Mouse (Mus musculus) adrenal gland, postnatal 14 days (tissue): Measurements from ENCODE around the gene Emg1. TPM values are rescaled to one million over a fixed set of nuclear protein-coding genes. Genes with fewer than 3 reads are reported as not detected.

ENCODE experiments used
- DNase-seq: peaks from one replicate; pipeline ENCODE4 v3.0.0; 2021; ENCODE audit warnings: mixed read lengths
- total RNA-seq: library from RNA; stranded (reverse); gene quantifications from 2 replicates; pipeline ENCODE4 v1.2.3, GENCODE M21; 2021

Emg1 gene
- total RNA-seq, 1 experiment from 2014 or later, result 79.7 TPM

DNA sequence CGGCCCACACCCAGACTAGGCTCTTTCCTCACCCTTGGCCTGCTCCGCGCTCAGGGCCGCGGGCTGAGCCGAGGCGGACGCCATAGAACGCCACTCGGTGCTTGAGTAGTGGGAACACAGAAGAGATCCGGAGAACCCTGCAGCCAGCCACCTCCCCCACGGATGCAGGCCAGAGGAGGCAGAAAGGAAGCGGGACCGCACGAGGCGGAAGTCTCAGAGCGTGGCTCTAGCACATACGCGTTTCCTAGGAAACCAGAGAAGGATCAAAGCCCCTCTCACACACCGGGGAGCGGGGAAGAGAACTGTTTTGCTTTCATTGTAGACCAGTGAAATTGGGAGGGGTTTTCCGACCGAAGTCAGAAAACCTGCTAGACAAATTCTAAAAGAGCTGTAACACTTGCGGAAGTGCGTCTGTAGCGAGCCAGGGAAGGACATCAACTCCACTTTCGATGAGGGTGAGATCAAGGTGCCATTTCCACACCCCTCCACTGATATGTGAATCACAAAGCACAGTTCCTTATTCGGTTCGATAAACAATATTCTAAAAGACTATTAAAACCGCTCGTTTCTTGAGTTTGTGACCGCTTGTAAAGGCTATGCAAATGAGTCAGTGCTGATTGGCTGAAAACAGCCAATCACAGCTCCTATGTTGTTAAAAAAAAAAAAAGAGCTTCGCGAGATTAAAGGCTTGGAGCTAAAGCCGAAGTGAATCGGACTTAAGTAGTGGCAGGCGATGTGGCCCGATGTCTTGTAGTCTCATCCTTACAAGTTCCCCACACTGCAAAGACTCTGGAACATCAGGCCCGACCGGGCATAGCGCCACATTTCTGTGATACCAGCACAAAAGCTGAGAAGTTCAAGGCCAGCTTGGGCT is 29.1 kb upstream of the Emg1 start, which contains the start of gene Grcc10:
Grcc10 (minus strand) TSS at position 487 of the 874 bp plus-strand sequence.
- DNase-seq, result peak; percentile 93

DNA sequence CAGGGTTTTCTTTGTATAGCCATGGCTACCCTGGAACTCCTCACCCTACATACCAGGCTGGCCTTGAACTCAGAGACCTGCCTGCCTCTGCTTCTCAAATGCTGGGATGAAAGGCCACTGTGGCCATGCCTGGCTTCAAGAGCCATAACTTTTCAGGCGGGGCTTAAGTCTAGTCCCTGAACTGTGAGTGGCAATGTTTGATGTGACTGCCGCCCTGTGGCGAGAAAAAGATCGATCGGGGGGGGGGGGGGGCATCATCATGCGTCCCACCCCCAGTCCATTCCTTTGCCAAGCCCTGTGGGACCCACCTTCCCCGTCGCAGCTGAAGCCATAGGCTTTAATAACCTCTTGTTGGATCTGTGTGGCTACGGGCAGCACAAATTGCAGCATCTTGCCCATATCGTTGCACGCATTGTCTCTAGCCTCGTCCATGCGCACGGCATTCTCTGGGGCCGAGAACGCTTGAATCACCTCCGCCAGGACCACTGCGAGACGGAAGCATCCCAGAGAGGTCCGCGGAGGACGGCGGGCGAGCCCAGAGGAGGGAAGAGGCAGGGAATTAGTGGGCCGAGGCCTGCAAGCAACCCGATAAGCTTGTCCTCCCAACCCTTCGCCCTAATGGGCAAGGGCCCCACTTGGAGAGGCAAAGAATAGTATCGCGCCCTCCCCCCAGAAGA is 28.4 kb upstream of the Emg1 start:
- DNase-seq, result peak; percentile 75

DNA sequence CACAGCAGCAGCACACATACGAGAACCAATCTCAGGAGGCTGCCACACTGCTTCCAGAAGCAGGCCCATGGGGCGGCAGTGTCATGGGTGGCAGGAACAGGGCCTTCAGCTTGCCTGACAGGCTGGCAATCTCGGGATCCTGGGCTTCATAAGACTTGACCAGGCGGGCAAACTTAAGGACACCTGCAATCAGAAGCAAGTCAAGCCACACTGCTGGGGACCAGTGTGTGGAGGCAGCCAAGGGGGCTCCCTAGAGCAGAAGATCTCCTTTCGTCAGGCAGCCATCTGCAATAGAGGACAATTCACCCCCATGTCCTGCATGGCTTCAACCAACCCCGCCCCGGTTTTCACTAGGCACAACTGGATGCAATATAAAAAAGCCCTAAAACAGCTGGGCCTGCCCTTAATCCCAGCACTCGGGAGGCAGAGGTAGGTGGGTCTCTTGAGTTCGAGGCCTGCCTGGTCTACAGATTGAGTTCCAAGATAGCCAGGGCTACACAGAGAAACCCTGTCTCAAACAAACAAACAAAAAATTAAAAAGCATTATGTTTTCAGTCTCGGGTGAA is 27.3 kb upstream of the Emg1 start:
- no peak for DNase-seq

DNA sequence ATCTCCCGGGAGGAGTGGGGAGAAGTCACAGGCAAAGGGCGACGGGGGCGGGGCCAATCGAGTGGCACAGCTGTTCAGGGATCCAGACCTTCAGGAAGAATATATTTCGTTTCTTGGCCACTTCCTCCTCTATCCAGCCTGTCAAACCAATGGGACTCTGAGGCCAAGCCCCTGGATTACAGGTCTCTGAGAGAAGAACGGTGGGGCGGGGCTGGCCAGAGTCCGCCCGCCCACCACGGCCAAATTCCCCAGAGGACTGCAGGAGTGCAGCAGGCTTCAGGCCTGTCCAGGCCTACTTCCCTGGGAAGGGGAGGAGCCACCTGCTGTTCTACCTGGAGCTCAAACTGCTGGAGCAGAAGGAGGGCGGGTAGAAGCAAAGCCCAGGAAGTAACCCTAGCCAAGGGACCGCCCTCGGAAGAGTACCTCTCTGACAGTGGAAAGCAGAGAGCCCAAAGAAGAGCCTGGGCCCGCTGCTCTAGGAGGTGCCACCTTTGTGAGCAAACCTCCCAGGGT is 26.6 kb upstream of the Emg1 start, which contains the start of gene Ptpn6:
Ptpn6 (minus strand) TSS at position 204 of the 513 bp plus-strand sequence.
- no peak for DNase-seq

DNA sequence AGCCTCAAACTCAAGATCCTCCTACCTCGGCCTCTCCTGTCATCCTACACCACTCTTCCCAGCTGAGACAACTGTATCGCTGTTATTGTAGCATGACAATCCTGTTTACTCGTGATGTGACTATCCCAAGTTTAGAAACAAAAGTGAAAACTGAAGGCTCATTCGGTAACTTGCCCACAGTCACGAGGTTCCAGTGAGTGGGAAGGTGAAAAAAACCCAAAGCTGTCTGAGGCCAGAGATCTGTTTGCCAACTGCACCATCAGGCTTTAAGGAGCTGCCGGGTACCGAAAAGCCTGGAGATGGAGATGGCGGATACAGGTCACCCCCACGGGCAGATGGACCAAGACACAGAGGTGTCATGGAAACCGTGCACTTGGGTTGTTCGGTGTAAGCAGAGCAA is 25.1 kb upstream of the Emg1 start:
- no peak for DNase-seq

DNA sequence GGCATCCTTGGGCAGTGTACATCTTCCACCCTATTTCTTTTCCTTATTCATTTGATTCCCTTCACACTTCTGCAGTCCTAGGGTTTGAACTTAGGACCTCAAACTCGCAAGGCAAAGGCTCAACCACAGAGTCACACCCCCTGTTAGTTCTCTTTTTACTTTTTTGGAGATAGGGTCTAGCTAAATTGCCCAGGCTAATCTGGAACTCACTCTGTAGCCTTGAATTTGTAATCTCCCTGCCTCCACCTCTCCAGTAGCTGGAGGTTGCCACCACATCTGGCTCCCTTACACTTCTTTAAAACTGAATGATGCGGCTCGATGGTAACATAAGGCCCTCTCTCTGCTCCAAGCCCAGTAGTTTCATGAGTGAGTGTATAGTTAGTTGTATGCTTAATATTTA is 22.4 kb upstream of the Emg1 start:
- DNase-seq, result no peak

DNA sequence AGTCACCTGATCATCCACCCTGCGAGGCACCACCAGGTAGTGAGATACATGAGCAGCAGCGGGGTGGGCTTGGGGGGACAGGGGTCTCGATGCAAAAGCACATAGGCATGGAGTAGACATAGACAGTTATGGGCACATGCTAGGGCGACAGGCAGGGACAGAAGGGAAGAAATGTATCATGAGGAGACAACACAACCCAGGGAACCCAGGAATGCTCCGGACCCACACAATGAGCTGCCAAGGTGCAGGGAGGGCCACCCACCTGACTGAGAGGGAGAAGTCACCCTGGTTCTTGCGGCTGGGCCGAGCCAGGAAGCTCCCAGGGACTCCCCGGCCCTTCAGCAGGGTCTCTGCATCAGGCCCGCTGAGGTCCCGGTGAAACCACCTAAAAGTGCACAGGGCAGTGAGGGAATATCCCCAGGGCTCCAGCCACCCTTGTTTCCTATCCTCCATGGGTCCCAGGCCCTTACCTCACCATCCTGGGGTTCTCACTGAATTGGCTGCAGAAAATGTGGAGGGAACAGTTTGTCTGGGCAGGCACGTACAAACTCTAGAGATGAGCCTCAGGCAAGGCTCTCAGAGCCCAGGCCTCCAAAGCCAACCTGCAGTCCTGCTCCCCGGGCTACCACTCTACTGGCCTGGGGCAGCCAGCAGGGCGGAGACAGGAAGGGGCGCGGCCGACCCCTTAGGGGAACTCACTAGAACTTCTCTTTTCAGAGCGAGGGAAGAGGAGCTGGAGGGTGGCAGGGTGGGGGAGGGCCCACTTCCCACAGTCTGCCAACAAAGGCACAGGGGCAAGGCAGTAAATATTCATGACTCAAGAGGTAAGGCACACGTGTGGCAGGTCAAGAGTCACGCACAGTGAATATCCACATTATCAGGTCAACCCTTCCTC is 20.7 kb upstream of the Emg1 start:
- peak; percentile 50 for DNase-seq

DNA sequence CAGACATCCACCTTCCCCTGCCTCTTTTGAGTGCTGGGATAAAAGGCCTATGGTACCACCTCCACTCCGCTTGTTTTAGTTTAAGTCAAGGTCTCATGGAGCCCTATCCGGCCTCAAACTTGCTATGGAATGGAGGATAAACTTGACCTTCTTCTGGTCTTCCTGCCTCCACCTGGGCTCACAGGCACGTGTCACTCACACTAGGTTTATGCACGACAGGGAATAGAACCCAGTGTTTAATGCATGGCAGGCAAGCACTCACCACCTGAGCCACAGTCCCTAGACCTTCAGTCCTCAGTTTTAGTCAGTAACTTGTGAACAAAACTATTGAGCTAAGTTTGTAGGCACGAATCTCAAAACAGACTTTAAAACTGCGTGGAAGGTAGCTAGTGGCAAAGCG is 19.1 kb upstream of the Emg1 start:
- DNase-seq, result no peak

DNA sequence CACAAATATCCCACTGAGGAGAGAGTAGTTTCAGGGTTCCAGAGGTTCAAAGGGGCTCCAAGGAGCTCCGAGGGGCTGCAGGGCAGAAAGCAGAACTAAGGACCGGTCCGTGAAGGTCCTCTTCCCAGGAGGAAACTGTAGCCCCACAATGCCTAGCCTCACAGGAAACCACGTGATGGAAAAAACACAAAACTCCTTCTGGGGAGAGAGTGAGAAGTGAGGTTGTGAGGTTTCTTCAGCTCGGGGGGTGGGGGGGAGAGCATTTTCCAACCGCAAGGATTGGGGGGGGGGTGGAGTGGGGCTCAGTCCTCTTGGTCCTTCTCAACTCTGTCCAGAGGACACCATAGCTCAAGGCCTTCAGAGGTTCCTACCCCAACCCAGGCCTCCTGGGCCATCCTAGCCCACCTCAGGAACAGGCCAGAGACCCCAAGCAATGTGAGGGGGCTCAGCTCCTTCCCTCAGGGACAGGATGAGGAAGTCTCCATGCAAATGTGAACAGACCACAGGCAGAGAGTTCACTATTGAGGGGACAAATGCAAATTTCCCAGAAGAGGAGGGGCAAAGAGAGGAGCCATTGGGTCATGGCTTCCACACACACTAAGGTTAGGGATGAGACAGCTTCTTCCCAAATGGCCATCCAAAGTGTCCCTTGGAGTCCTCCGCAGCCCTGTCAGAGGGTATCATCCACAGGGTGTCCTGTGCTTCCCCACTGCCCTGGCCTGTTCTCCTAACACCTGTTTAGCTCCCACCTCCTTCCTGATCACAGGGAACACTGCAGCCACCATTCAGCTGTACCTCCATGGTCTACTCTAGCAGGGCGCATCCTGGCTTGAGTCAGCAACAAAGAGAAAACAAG is 18.1 kb upstream of the Emg1 start:
- DNase-seq, result no peak

DNA sequence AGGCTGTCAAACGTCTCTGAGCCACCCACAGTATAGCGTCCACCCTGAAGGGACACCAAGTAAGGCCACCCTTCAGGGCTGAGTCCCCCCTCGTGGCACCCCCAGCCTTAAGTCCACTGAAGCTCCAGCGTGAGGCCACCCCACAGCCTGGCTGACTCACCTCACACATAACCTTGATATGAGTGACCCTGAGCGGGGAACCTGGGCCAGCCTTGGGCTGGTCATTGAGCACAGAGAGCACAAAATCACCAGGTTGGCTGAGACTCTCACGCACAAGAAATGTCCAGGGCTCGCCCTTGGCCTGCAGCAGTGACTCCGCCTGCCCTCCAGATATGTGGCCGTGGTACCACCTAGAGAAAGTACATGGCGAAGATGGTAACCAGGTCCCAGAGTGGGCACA is 16.6 kb upstream of the Emg1 start:
- DNase-seq, result peak; percentile 75

DNA sequence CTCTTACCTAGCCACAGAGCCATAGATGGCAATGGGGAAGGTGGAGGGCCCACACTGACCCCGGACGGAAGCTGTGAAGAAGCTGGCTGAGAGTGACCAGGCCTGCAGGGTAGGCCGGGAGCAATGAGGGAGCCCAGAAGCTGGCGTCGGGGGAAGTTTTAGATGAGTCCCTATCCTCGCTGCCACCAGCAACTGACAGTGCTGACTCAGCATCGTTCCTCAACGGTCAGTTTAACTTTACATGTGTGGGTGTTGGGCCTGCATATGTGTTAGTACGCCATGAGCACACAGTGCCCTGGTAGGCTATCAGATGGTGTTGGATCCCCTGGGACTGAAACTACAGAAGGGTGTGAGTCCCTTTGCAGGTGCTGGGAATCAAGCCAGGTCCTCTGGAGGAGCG is 12.5 kb upstream of the Emg1 start:
- no peak for DNase-seq

DNA sequence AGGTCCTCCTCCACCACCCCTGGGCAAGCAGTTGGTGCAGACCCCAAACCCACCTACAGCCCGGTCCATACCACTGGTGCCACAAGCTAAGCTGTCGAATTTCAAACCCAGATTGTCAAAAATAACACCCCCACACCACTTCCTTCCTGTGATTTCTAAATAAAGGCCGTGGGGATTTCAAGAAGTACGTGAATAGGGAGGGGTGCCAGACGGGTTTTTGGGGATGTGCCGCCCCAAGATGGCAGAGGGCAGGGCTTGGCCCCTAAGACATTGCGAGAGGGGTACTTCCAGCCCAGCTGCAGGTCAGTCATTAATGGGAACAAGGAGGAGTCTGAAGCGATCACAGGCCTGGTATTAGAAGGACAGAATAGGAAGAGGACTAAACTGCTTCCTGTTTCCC is 11.6 kb upstream of the Emg1 start:
- DNase-seq, result no peak

DNA sequence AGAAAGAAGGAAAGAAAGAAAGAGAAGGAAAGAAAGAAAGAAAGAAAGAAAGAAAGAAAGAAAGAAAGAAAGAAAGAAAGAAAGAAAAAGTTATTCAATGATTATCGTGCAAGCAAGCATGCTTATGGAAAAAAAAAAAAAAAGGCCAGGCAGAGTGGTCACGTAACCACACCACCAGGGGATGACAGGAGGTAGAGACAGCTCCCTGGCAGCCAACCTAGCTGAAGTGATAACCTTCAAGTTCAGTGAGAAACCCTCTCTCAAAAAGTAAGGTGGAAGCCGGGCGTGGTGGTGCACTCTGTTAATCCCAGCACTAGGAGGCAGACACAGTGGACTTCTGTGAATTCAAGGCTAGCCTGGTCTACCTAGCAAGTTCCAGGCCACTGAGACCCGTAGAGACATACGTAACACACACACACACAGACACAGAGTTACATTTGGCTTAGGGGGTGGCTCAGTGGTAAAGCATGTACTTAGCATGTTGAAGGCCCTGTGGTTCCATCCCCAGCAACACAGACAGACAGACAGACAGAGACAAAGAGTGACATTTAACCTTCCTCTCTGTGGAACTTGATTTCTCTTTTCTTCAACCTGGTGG is 11.0 kb upstream of the Emg1 start:
- DNase-seq, result no peak

DNA sequence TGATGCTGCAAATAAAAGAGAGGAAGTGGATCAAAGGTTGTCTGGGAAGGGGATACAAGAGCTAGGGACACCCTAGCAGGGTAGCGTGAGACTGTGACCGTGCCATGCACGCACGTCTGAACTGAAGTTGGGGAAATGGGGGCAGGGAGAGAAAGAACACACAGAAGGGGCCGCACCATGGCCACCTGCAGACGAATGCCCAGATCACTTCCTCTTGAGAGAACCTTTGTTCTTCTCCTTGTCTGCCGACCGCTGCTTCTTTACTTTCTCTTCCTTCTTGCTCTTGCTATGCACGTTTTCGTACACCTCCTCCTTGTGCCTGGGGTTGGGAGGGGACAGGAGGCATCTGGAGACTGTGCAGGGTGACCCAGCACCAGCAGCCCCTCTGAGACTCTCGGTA is 8.9 kb upstream of the Emg1 start:
- DNase-seq, result no peak

DNA sequence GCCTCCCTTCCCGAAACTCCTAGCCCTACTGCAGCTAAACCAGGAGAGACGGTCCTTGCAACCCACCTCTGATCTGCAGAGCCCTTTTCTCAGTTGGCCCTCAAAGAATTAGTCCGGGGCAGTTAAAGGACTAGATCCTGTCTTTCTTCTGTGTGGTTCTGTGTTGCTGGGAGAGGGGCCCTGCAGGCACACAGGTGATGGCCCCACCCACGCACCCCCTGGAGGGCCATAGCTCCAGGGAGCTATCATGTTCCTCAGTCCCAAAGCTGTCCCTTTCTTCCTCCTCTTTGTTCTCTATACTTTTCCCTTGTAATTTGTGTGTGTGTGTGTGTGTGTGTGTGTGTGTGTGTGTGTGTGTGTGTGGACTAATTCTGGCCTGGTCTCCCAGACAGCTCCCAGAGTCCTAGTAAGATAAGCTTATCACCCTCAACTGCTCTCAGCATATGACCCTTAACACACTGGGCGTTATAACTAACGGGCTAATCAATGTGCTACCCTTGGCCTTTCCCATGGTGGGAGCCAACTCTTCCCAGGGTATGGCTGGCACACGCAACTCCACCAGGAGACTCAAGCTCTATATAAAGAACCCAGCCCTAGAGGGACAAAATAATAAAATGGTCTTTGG is 7.5 kb upstream of the Emg1 start:
- no peak for DNase-seq

DNA sequence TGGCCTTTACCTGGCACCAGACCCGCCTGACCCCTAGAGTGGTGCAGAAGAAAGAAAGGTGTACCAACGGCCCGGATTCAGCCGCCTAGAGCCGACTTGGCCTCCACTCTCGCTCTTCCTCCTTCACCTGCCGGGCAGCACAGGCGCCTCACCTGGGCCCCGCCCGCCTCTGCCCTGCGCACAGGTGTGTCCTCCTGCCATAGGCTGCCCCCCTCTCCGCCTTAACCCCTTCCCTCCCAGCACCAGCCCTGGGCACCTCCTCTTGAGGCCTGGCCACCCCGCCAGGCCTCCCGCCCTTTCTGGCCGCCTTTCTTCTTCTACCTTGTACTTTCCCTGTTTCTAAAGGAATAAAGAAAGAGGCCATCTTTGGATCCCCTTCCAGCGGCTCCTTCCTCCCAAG is 6.7 kb upstream of the Emg1 start:
- DNase-seq, result no peak

DNA sequence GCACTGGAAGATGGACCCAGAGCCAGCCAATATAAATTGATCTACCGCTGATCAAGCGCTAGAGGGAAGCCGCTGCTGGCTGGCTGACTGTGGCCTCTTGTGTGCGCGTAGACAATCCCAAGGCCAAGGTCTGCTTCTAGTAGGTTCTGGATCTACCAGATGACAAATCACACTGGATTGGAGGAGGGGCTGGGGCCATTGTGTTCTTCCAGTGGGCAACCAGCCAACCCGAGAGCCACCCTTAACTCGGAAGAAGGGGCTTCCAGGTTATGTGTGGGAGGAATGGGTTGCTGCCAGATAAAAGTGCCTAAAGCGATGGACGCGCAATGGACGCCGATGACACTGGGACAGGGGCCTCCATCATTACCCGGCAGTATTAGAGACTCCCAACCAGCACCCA is 6.0 kb upstream of the Emg1 start:
- peak; percentile 57 for DNase-seq

DNA sequence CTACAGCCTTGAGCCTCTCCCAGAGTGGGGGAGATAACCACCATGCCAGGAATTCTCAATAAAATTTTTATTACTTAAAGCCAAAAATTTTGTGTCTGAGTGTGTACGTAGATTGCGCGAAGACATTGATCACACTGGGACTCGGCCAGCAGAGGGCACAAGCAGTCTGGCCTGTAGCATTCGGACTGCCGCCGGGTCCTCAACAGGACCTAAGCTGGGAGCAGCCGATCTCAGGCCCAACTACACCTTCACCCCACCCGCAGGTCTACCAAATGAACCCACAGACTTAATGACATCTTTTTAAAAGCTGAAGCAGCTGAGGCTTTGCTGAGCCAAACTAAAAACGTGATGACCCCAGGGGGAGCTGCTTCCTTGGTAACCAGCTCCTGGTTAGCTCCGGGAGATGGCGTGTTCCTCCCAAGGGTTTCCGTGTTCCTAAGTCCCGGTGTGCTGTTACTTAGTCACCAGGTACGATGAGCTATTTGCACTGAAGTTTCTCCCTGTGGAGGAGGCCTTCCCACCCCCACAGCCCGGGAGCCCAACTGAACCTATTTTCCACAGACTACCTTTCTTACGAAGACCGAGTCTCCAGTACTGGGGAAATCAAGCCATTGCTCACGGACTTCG is 5.0 kb upstream of the Emg1 start:
- DNase-seq, result peak; percentile 71

DNA sequence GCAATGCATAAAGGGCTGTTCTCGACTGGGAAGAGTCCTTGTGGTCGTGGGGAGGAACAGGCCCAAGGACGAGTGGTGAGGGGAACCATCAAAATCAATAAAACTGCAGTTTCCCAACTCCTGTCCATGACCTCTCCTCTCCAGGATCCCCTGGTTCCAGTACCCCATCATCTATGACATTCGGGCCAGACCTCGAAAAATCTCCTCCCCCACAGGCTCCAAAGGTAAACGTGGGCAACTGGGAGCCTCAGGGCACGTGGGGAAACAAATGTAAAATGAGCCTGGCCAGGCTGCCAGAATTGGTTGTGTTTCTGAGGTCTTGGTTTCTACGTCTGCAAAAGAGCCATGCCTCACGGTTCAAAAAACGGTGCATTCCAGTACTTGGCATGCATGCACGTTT is 940 bp upstream of the Emg1 start:
- no peak for DNase-seq
